Mouse (Mus musculus): ENCODE measurements around the gene Zbtb24.
A peak's percentile ranks its signal among the peaks of the same experiment; 100 is the strongest.

The Zbtb24 gene

DNA sequence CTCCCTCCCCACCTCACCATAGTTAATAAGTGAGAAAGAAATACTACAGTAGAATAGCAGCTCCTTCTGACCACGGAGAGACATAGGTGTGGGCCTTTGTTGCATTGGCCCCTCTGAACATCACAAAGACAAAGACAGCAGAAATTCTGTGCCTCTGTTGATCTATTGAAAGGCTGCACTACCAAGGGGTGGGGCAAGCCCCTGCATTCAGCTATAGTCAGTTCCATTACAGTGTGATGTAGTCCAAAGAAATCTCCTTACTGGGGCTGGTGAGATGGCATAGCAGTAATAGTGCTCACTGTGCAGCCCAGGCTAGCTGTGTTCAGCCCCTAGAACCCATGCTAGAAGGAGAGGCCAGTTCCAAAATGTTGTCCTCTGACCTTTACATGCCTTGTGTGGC, 54.8 kb downstream of the Zbtb24 start:
- DNase-seq (ENCODE audit: low spot score): no peak

- peak; percentile 50 for DNase-seq (ENCODE audit: low spot score)
Measured at GRCm38 (mm10) chr10:41505446-41505845, 55.3 kb downstream of the Zbtb24 start.

DNA sequence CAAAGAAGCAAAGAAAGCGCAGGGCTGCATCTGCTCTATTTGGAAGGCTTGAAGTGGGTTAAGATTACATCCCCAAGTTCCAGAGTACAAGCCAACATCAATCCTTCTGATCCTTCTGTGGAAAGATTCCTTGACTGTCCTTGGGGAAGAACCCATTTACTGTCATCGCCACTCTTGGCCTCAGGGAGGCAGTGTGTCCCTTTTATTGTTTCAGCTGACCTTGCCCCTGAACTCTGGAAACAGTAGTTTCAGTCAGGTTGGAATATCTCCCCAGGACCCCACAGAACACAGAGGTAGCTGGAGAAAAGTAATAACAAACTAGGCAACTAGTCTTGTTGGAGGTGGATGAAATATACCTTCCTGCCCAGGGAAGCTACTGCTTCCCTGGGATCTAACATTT, 59.0 kb downstream of the Zbtb24 start:
- DNase-seq (ENCODE audit: low spot score): no peak

DNA sequence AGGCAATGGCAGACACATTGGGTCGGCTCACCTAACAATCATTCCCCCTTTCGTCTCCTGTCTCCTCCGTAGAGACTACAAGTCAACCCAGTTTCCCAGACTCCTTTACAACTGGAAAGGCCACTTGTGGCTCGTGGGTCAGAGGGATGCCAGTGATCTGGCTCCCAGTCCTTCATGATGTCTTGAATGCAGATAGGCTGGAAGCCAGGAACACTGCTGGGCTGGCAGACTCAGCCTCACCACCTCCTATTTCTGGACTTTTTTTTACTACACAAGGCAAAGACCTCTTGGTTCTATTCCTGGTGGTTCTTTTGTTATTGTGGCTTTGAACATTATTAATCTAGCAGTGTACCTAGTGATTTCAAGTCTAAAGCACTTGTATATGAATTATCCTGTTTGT, 64.1 kb downstream of the Zbtb24 start:
- no peak for DNase-seq (ENCODE audit: low spot score)

DNA sequence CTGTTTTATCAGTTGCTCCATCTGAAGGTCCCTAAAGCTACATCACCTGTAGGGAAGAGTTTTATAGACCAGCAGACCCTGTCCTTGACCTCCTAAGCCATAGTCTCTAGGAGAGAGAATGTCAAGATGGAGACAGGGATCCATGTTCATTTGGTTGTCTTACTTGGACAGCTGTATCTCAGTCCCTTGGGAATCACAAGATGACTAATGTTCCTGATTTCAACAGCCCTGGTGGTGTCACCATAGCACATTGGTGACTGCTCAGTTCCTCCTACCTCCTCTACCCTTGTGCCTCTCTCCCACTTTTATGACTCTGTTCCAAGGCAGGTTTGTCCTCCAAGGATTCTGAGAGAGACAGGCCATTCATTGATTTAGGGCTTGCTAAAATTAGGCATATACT, 64.7 kb downstream of the Zbtb24 start:
- DNase-seq (ENCODE audit: low spot score): no peak

Data from ovary, adult 18-20 months (tissue).